Mouse (Mus musculus) hindbrain, embryonic 10.5 days (tissue): ENCODE results near the gene Dusp8. TPM values are rescaled to one million over a fixed set of nuclear protein-coding genes. Genes with fewer than 3 reads are reported as not detected.

Experiments
- DNase-seq: peaks from one replicate; pipeline ENCODE4 v3.0.0-alpha.2; 2017; ENCODE audit warnings: low spot score
- H3K27ac ChIP-seq: fragments of 300-500 bp; sonication (generic); 2 replicates; pipeline ENCODE4 v1.5.1; 2016; ENCODE audit warnings: mild to moderate bottlenecking, moderate library complexity
- H3K27me3 ChIP-seq: fragments of 300-500 bp; sonication (generic); 2 replicates; pipeline ENCODE4 v1.6.1; 2016; ENCODE audit warnings: mild to moderate bottlenecking; ENCODE audit not compliant: poor library complexity, insufficient read depth, severe bottlenecking
- H3K36me3 ChIP-seq: fragments of 300-500 bp; sonication (generic); 2 replicates; pipeline ENCODE4 v1.6.1; 2016; ENCODE audit warnings: mild to moderate bottlenecking, moderate library complexity
- H3K4me1 ChIP-seq: fragments of 300-500 bp; sonication (generic); replicated peaks from 2 replicates; pipeline ENCODE4 v1.6.1; 2016; ENCODE audit warnings: mild to moderate bottlenecking
- H3K4me3 ChIP-seq: fragments of 300-500 bp; sonication (generic); 2 replicates; pipeline ENCODE4 v1.5.1; 2016; ENCODE audit warnings: mild to moderate bottlenecking, moderate library complexity
- H3K9me3 ChIP-seq: fragments of 300-500 bp; sonication (generic); 2 replicates; pipeline ENCODE4 v1.6.1; 2016; ENCODE audit warnings: mild to moderate bottlenecking, moderate library complexity
- WGBS: fragments of 180-500 bp; shearing (Covaris S2); methylation state at CpG from one replicate; pipeline ENCODE4 v1.1.7; 2016; 5-methylcytosine and 5-hydroxymethylcytosine counted together
- polyA plus RNA-seq: library from polyadenylated mRNA; unstranded; fragments of >200 nt; fragmentation: Nextera tagmentation; extraction: Ambion mirVana; gene quantifications from 2 replicates; pipeline ENCODE4 v1.2.1, GENCODE M21; 2016

Gene Dusp8
- polyA plus RNA-seq, 1 experiment from 2014 or later: 20.1 TPM

- WGBS: 15% methylated on average over 16 of the region's 16 CpGs
- peaks cover 89% of the 10 kb centered on the region for H3K27me3 ChIP-seq
Measured at GRCm38 (mm10) chr7:142082607-142083006, 13.0 kb downstream of the Dusp8 start.

GRCm38 (mm10) chr7:142082179-142082578 lies 13.5 kb downstream of the Dusp8 start:
- peak; percentile 30 for DNase-seq
- Histone ChIP-seq H3K27me3 (peaks cover 88% of the 10 kb centered on the region), H3K27ac (no peak overlapping the region), H3K4me3 (peak overlapping the region; percentile 48), H3K36me3 (peaks cover 67% of the 10 kb centered on the region), H3K4me1 (peaks cover 17% of the 10 kb centered on the region), H3K9me3 (no peaks in the 10 kb centered on the region)
- 4% methylated on average over 38 of the region's 38 CpGs for WGBS

More at GRCm38 (mm10) chr7:142082607-142083006, 13.0 kb downstream of the Dusp8 start:
- H3K9me3 ChIP-seq: no peaks in the 10 kb centered on the region
- no peak overlapping the region for H3K27ac ChIP-seq
- peaks cover 17% of the 10 kb centered on the region for H3K4me1 ChIP-seq
- H3K36me3 ChIP-seq: peaks cover 71% of the 10 kb centered on the region
- no peak for DNase-seq
- peak overlapping the region; percentile 48 for H3K4me3 ChIP-seq

GRCm38 (mm10) chr7:142081736-142082135 lies 13.9 kb downstream of the Dusp8 start:
- peak; percentile 33 for DNase-seq
- Histone ChIP-seq H3K36me3 (peaks cover 63% of the 10 kb centered on the region), H3K4me1 (peaks cover 17% of the 10 kb centered on the region), H3K4me3 (peak overlapping the region; percentile 48), H3K9me3 (no peaks in the 10 kb centered on the region), H3K27ac (no peak overlapping the region), H3K27me3 (peaks cover 91% of the 10 kb centered on the region)
- 24% methylated on average over 17 of the region's 17 CpGs for whole genome bisulfite sequencing

GRCm38 (mm10) chr7:142080876-142081275 lies 14.8 kb downstream of the Dusp8 start:
- Histone ChIP-seq H3K27ac (no peak overlapping the region), H3K9me3 (no peaks in the 10 kb centered on the region), H3K4me3 (no peak overlapping the region), H3K36me3 (peaks cover 54% of the 10 kb centered on the region), H3K27me3 (peaks cover 82% of the 10 kb centered on the region), H3K4me1 (peaks cover 17% of the 10 kb centered on the region)
- DNase-seq: no peak
- WGBS: 57% methylated on average over 2 of the region's 2 CpGs

GRCm38 (mm10) chr7:142079365-142079764 lies 16.3 kb downstream of the Dusp8 start:
- WGBS: 59% methylated on average over 5 of the region's 5 CpGs
- Histone ChIP-seq H3K9me3 (no peaks in the 10 kb centered on the region), H3K4me3 (no peak overlapping the region), H3K4me1 (peaks cover 17% of the 10 kb centered on the region), H3K36me3 (peaks cover 40% of the 10 kb centered on the region), H3K27ac (no peak overlapping the region), H3K27me3 (peaks cover 83% of the 10 kb centered on the region)
- no peak for DNase-seq

- 77% methylated on average over 3 of the region's 3 CpGs for WGBS
- no peaks in the 10 kb centered on the region for H3K9me3 ChIP-seq
- H3K27ac ChIP-seq: no peak overlapping the region
- peaks cover 67% of the 10 kb centered on the region for H3K27me3 ChIP-seq
- H3K4me3 ChIP-seq: no peak overlapping the region
- peaks cover 5% of the 10 kb centered on the region for H3K4me1 ChIP-seq
- no peak for DNase-seq
- peaks cover 20% of the 10 kb centered on the region for H3K36me3 ChIP-seq
Measured at GRCm38 (mm10) chr7:142077138-142077537, 18.5 kb downstream of the Dusp8 start.

GRCm38 (mm10) chr7:142074146-142074886 lies 21.3 kb downstream of the Dusp8 start:
- WGBS: 72% methylated on average over 8 of the region's 8 CpGs
- no peaks in the 10 kb centered on the region for H3K9me3 ChIP-seq
- H3K4me1 ChIP-seq: peaks cover 7% of the 10 kb centered on the region; the same call in 1 of the 2 replicates
- DNase-seq: no peak
- H3K27ac ChIP-seq: no peak overlapping the region
- H3K4me3 ChIP-seq: no peak overlapping the region
- H3K27me3 ChIP-seq: peaks cover 50% of the 10 kb centered on the region
- peaks cover under 1% of the 10 kb centered on the region; the same call in 1 of the 2 replicates for H3K36me3 ChIP-seq

GRCm38 (mm10) chr7:142071717-142072116 lies 23.9 kb downstream of the Dusp8 start:
- no peak overlapping the region for H3K4me3 ChIP-seq
- no peak for DNase-seq
- H3K27me3 ChIP-seq: peaks cover 31% of the 10 kb centered on the region
- no peaks in the 10 kb centered on the region for H3K9me3 ChIP-seq
- H3K4me1 ChIP-seq: peaks cover 7% of the 10 kb centered on the region; the same call in 1 of the 2 replicates
- H3K27ac ChIP-seq: no peak overlapping the region
- no peaks in the 10 kb centered on the region for H3K36me3 ChIP-seq

- 4% methylated on average over 10 of the region's 10 CpGs for WGBS
- H3K4me3 ChIP-seq: peak overlapping the region; percentile 18; the same call in 1 of the 2 replicates
- H3K27me3 ChIP-seq: peaks cover 31% of the 10 kb centered on the region
- peaks cover 7% of the 10 kb centered on the region; the same call in 1 of the 2 replicates for H3K4me1 ChIP-seq
- no peaks in the 10 kb centered on the region for H3K9me3 ChIP-seq
- no peak for DNase-seq
- no peak overlapping the region for H3K27ac ChIP-seq
- H3K36me3 ChIP-seq: no peaks in the 10 kb centered on the region
Measured at GRCm38 (mm10) chr7:142071212-142071578, 24.4 kb downstream of the Dusp8 start.

GRCm38 (mm10) chr7:142070458-142071211 lies 25.0 kb downstream of the Dusp8 start:
- WGBS: 12% methylated on average over 13 of the region's 13 CpGs
- Histone ChIP-seq H3K4me1 (peaks cover 7% of the 10 kb centered on the region; the same call in 1 of the 2 replicates), H3K36me3 (no peaks in the 10 kb centered on the region), H3K4me3 (peak overlapping the region; percentile 18; the same call in 1 of the 2 replicates), H3K9me3 (no peaks in the 10 kb centered on the region), H3K27me3 (peaks cover 29% of the 10 kb centered on the region), H3K27ac (no peak overlapping the region)
- peak; percentile 64 for DNase-seq

GRCm38 (mm10) chr7:142068429-142068828 lies 27.2 kb downstream of the Dusp8 start:
- Histone ChIP-seq H3K4me3 (no peak overlapping the region), H3K9me3 (no peaks in the 10 kb centered on the region), H3K36me3 (no peaks in the 10 kb centered on the region), H3K27me3 (peaks cover 9% of the 10 kb centered on the region), H3K27ac (no peak overlapping the region), H3K4me1 (peaks cover 7% of the 10 kb centered on the region; the same call in 1 of the 2 replicates)
- 64% methylated on average over 4 of the region's 4 CpGs for WGBS
- no peak for DNase-seq

GRCm38 (mm10) chr7:142060931-142061565 lies 34.6 kb downstream of the Dusp8 start, which contains the start of gene Mob2:
TSS of gene Mob2 (minus strand) at chr7:142061065.
- H3K27ac ChIP-seq: peak within 1 kb of the TSS; percentile 91
- DNase-seq: peak; percentile 90
- H3K36me3 ChIP-seq: peaks cover 23% of the 10 kb centered on the region
- under 1% methylated on average over 49 of the region's 49 CpGs for WGBS
- no peaks in the 10 kb centered on the region for H3K27me3 ChIP-seq
- H3K9me3 ChIP-seq: no peaks in the 10 kb centered on the region
- H3K4me1 ChIP-seq: peaks cover 22% of the 10 kb centered on the region
- peak within 1 kb of the TSS; percentile 97 for H3K4me3 ChIP-seq
